Mouse (Mus musculus) heart, adult 2 months (tissue): ENCODE results near the gene Oscp1.

Experiments
- CTCF ChIP-seq: fragments of 200-600 bp; IDR thresholded peaks from 2 replicates; pipeline ENCODE4 v1.8.1; 2022; ENCODE audit warnings: antibody characterized with exemption, mild to moderate bottlenecking, moderate library complexity
- POLR2A ChIP-seq: fragments of 200-500 bp; IDR thresholded peaks from 2 replicates; pipeline ENCODE4 v1.6.1; 2011; ENCODE audit warnings: mild to moderate bottlenecking, low read depth, low read length, control low read depth; ENCODE audit not compliant: insufficient read depth

DNA sequence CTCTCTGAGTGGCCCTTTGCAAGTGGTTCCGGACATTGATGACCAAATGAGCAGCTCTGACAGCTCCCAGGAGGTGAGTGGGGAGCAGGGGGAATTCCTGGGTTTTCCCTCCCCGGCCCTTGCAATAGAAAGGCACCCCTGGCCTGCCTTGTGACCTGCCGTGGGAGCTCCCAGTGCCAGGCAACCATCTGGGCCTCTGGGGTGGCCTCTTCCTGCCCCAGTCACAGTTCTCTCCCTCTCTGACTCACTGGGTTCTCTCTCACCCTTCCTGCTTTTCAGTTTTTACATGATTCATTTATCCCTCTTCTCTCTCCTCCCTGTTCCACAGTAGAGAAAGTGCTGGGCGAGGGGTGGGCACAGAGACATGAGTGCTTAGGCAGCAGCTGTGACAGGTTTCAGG is 79.4 kb downstream of the Oscp1 start:
- TF ChIP-seq POLR2A (no peak), CTCF (no peak)
